Mouse (Mus musculus) bone marrow, adult 2 months (tissue): ENCODE data around the gene Srxn1.

Experiments
- CTCF ChIP-seq: fragments of 200-500 bp; IDR thresholded peaks from 2 replicates; pipeline ENCODE4 v1.5.1; 2011; ENCODE audit warnings: low read length, control low read depth; ENCODE audit not compliant: control insufficient read depth, insufficient read depth
- POLR2A ChIP-seq: fragments of 200-500 bp; IDR thresholded peaks from 2 replicates; pipeline ENCODE4 v1.6.1; 2011; ENCODE audit warnings: low read depth, mild to moderate bottlenecking, control low read depth, low read length, borderline replicate concordance; ENCODE audit not compliant: control insufficient read depth

- TF ChIP-seq CTCF (no peak), POLR2A (no peak)
These were observed 34.1 kb downstream of the Srxn1 start for GRCm38 (mm10) chr2:152139191-152139987.
